Mouse (Mus musculus) right cerebral cortex, postnatal 10 days (tissue): Measurements from ENCODE around the gene Olfr808.

Experiments used
- DNase-seq, 2 experiments: peaks; one replicate each; pipeline ENCODE4 v3.0.0; 2021; ENCODE audit warnings: low spot score in 2 of 2

The Olfr808 gene

GRCm38 (mm10) chr10:129765182-129765581, at the start of gene Olfr808:
Gene Olfr808, plus strand, starts transcription at chr10:129765482.
- DNase-seq, result no peak

DNA sequence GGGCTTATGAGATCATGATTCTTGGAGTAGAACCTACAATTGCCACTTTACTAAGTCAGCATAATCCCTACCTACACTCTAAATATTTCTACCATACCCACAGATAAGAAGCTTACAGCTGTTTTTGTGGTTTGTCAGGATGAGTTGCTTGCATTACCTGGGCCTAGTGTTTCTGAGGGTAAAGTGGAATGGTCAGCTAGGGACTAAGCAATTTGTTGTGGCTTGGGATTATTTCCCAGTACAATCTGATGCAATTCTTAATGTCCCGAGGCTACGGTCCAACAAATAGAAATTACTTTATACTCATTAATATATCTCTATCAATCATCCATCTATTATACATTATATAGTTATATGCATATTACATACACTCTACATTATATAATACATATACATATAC, 36.0 kb upstream of the Olfr808 start, which contains the start of gene Olfr805:
Gene Olfr805, minus strand, starts transcription at position 101 of the 400 bp plus-strand sequence.
- no peak for DNase-seq

GRCm38 (mm10) chr10:129741821-129742220, 23.5 kb upstream of the Olfr808 start, which contains the start of gene Olfr806:
Gene Olfr806, minus strand, starts transcription at chr10:129741921.
- DNase-seq, result no peak

DNA sequence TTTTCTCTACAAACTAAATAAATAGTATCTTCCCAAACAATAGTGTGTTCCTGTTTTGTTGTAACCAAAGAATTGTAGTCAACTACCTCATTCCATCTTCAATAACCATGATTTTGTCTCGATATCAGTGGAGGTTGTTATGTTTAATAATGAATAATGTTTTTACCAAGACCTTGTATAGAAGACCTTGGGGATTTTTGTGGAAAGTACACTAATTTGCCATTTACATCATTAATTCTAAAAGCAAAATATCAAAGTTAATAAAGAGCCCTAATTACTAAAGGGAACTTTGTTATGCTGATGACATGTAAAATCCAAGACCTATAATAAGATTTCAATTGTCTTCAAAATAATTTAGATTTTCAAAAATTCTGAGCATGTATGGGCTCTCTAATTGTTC, 7.6 kb upstream of the Olfr808 start, which contains the start of gene Olfr807:
Gene Olfr807, minus strand, starts transcription at position 101 of the 400 bp plus-strand sequence.
- DNase-seq, result no peak

GRCm38 (mm10) chr10:129774338-129774737, 9.1 kb downstream of the Olfr808 start, which contains the start of gene Olfr809:
Gene Olfr809, plus strand, starts transcription at chr10:129774638.
- DNase-seq, result no peak

DNA sequence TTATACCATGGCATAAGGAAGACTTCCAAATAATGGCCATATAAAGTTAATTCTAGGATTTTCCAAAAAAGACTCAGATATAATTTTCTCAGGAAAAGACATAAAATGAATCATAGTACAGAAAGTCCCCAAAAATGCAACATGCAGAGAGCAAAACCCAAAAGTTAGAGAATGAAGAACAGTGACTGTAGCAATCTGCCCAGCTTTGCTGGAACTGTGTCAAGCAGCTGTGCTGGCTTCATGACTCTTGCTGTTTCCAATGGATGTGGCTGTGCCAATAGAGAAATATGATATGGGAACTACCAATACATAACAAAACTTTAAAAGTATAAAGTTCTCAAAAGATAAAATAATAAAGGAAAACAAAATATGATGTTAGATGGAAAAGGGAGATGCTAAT, 12.8 kb downstream of the Olfr808 start:
- no peak for DNase-seq

- no peak for DNase-seq
Observed at GRCm38 (mm10) chr10:129794817-129795216, 29.5 kb downstream of the Olfr808 start, which contains the start of gene Olfr810. Gene Olfr810, minus strand, starts transcription at chr10:129794917.

- DNase-seq, result no peak
Observed at GRCm38 (mm10) chr10:129804296-129804695, 39.0 kb downstream of the Olfr808 start, which contains the start of gene Olfr811. Gene Olfr811, minus strand, starts transcription at chr10:129804396.
